Mouse (Mus musculus) adrenal gland, adult (tissue): ENCODE measurements at regions not wholly inside any gene's neighbourhood (a gene's known extent, or its start where the extent isn't known, plus 50 kb on each side); places are given as distances from the start of the nearest gene placed in this dataset.
"Not testable (repeated sequence)": the region's sequence is repeated elsewhere in the genome, so short reads cannot be mapped to it uniquely, and the experiment has no call there.

Source experiments
- DNase-seq, 2 experiments: peaks; one replicate each; pipeline ENCODE4 v3.0.0; 2022 to 2023; ENCODE audit warnings: low spot score in 1 of 2; ENCODE audit not compliant: inconsistent age in 2 of 2

- DNase-seq = no peak
Measured at GRCm38 (mm10) chr9:104399927-104400326, 62.4 kb upstream of the Acpp start.

DNA sequence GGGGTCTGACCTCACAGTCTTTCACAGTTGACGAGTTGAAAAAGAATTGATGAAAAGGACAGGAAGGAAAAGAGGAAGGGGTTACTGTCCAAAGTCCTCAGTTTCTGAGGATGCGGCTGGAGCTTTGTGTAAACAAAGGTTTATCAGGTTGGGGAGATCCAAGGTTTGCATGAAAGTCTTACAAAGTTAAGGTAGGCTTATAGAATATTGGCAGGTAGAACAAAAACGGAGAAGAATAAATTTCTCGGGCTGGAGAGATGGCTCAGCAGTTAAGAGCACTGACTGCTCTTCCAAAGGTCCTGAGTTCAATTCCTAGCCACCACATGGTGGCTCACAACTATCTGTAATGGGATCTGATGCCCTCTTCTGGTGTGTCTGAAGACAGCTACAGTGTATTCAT is 60.9 kb upstream of the Acpp start:
- not testable (repeated sequence) for DNase-seq

DNA sequence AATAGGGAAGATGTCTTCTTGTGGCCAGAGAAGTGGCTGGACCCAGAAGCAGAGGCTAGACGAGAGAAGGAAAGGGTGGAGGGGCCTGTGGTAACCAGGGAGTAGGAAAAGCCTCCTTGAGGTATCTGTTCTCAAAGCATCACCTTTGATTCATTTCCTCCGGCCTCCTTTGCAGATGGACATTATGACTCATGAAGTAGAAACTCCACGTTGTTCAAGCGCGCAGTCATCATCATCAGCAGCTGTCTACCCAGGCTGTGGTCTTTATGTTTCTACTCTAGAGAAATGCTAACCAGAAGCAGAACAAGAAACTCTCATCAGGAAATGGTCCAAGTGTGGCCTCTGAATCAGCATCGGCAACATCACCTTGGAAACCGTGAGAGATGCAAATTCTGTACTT is 50.3 kb upstream of the Acpp start:
- DNase-seq = no peak
